Mouse (Mus musculus): ENCODE data around the gene Pgp. TPM values are rescaled to one million over a fixed set of nuclear protein-coding genes. Genes with fewer than 3 reads are reported as not detected.

Gene Pgp
- polyA plus RNA-seq, 1 experiment from 2014 or later: 65.2 TPM

GRCm38 (mm10) chr17:24520450-24520849, 50.3 kb downstream of the Pgp start:
- no peaks in the 10 kb centered on the region for H3K4me1 ChIP-seq (ENCODE audit: control insufficient read depth, insufficient read depth, low read length)
- WGBS: 87% methylated on average over 4 of the region's 4 CpGs
- H3K4me3 ChIP-seq (ENCODE audit: low read depth, low read length): no peak overlapping the region
- H3K9ac ChIP-seq (ENCODE audit: low read length): no peak overlapping the region
- no peaks in the 10 kb centered on the region for H3K9me3 ChIP-seq (ENCODE audit: control insufficient read depth, low read length)
- ATAC-seq (ENCODE audit: insufficient read depth, low FRiP score, low TSS enrichment): no peak
- no peak for DNase-seq (ENCODE audit: low spot score)
- peaks cover 15% of the 10 kb centered on the region for H3K36me3 ChIP-seq (ENCODE audit: control insufficient read depth, insufficient read depth, low read length)
- no peak overlapping the region for H3K4me2 ChIP-seq (ENCODE audit: low read depth)
- H3K27me3 ChIP-seq (ENCODE audit: control insufficient read depth, insufficient read depth, low read length): no peaks in the 10 kb centered on the region
- H3K27ac ChIP-seq (ENCODE audit: low read depth, low read length): no peak overlapping the region

Other genes starting within 250 kb of the Pgp start
- 16.7 and 18.3 TPM in 2 replicates for gene Tedc2, start 249.5 kb upstream of the Pgp start, polyA plus RNA-seq (2014; fragmentation: Nextera tagmentation; extraction: Ambion mirVana)
- 87.6 and 92.1 TPM in 2 replicates for gene Ccnf, start 218.9 kb upstream of the Pgp start, polyA plus RNA-seq (2014; fragmentation: Nextera tagmentation; extraction: Ambion mirVana)
- gene Abca17, start 119.3 kb upstream of the Pgp start, polyA plus RNA-seq (2014; fragmentation: Nextera tagmentation; extraction: Ambion mirVana): 0.24 TPM in 1 of 2 replicates, not detected in the other
- gene Abca3, start 118.4 kb upstream of the Pgp start, polyA plus RNA-seq (2014; fragmentation: Nextera tagmentation; extraction: Ambion mirVana): 15.3 and 20.1 TPM in 2 replicates
- 370 and 385 TPM in 2 replicates for gene Rnps1, start 55.8 kb upstream of the Pgp start, polyA plus RNA-seq (2014; fragmentation: Nextera tagmentation; extraction: Ambion mirVana)
- gene Eci1, start 43.8 kb upstream of the Pgp start, polyA plus RNA-seq (2014; fragmentation: Nextera tagmentation; extraction: Ambion mirVana): 54.1 and 61.5 TPM in 2 replicates
- gene Dnase1l2, start 27.3 kb upstream of the Pgp start, polyA plus RNA-seq (2014; fragmentation: Nextera tagmentation; extraction: Ambion mirVana): 2.1 and 2.3 TPM in 2 replicates
- 17.0 and 21.2 TPM in 2 replicates for gene E4f1, start 79 bp upstream of the Pgp start, polyA plus RNA-seq (2014; fragmentation: Nextera tagmentation; extraction: Ambion mirVana)
- 0.33 and 0.51 TPM in 2 replicates for gene Bricd5, start 3.5 kb downstream of the Pgp start, polyA plus RNA-seq (2014; fragmentation: Nextera tagmentation; extraction: Ambion mirVana)
- gene Mlst8, start 8.7 kb downstream of the Pgp start, polyA plus RNA-seq (2014; fragmentation: Nextera tagmentation; extraction: Ambion mirVana): 26.2 and 29.7 TPM in 2 replicates
- gene Caskin1, start 18.2 kb downstream of the Pgp start, polyA plus RNA-seq (2014; fragmentation: Nextera tagmentation; extraction: Ambion mirVana): 7.4 and 8.4 TPM in 2 replicates
- 81.2 and 88.1 TPM in 2 replicates for gene Traf7, start 57.5 kb downstream of the Pgp start, polyA plus RNA-seq (2014; fragmentation: Nextera tagmentation; extraction: Ambion mirVana)
- gene Rab26, start 63.8 kb downstream of the Pgp start, polyA plus RNA-seq (2014; fragmentation: Nextera tagmentation; extraction: Ambion mirVana): 1.2 and 1.7 TPM in 2 replicates
- gene Pkd1, start 79.4 kb downstream of the Pgp start, polyA plus RNA-seq (2014; fragmentation: Nextera tagmentation; extraction: Ambion mirVana): 20.6 and 29.0 TPM in 2 replicates
- 61.9 and 69.2 TPM in 2 replicates for gene Tsc2, start 162.2 kb downstream of the Pgp start, polyA plus RNA-seq (2014; fragmentation: Nextera tagmentation; extraction: Ambion mirVana)
- gene Nthl1, start 162.3 kb downstream of the Pgp start, polyA plus RNA-seq (2014; fragmentation: Nextera tagmentation; extraction: Ambion mirVana): 13.8 and 15.7 TPM in 2 replicates
- gene Slc9a3r2, start 179.9 kb downstream of the Pgp start, polyA plus RNA-seq (2014; fragmentation: Nextera tagmentation; extraction: Ambion mirVana): 36.7 and 38.8 TPM in 2 replicates
- gene Npw, start 188.1 kb downstream of the Pgp start, polyA plus RNA-seq (2014; fragmentation: Nextera tagmentation; extraction: Ambion mirVana): not detected in 2 replicates
- gene Zfp598, start 199.3 kb downstream of the Pgp start, polyA plus RNA-seq (2014; fragmentation: Nextera tagmentation; extraction: Ambion mirVana): 31.8 and 35.7 TPM in 2 replicates
- gene Syngr3, start 219.6 kb downstream of the Pgp start, polyA plus RNA-seq (2014; fragmentation: Nextera tagmentation; extraction: Ambion mirVana): 14.6 and 18.1 TPM in 2 replicates
- gene Gfer, start 225.8 kb downstream of the Pgp start, polyA plus RNA-seq (2014; fragmentation: Nextera tagmentation; extraction: Ambion mirVana): 50.8 and 53.0 TPM in 2 replicates
- gene Noxo1, start 225.8 kb downstream of the Pgp start, polyA plus RNA-seq (2014; fragmentation: Nextera tagmentation; extraction: Ambion mirVana): 1.5 and 1.8 TPM in 2 replicates
- 110 and 131 TPM in 2 replicates for gene Tbl3, start 237.3 kb downstream of the Pgp start, polyA plus RNA-seq (2014; fragmentation: Nextera tagmentation; extraction: Ambion mirVana)
- gene Rnf151, start 247.7 kb downstream of the Pgp start, polyA plus RNA-seq (2014; fragmentation: Nextera tagmentation; extraction: Ambion mirVana): 0.57 TPM in 1 of 2 replicates, not detected in the other
- gene Rps2, start 247.7 kb downstream of the Pgp start, polyA plus RNA-seq (2014; fragmentation: Nextera tagmentation; extraction: Ambion mirVana): 1,370 and 1,378 TPM in 2 replicates

Measured in neural tube, embryonic 11.5 days (tissue).